Mouse (Mus musculus) hindbrain, embryonic 16.5 days (tissue): Measurements from ENCODE around the gene Cd82. TPM values are rescaled to one million over a fixed set of nuclear protein-coding genes. Genes with fewer than 3 reads are reported as not detected.

Experiments
- microRNA-seq: library from miRNA; unstranded; fragments of <30 nt; microRNA quantifications from one replicate; pipeline ENCODE4, GENCODE M21; 2017
- polyA plus RNA-seq: library from polyadenylated mRNA; unstranded; fragments of >200 nt; fragmentation: Nextera tagmentation; extraction: Ambion mirVana; gene quantifications from 2 replicates; pipeline ENCODE4 v1.2.1, GENCODE M21; 2015

The Cd82 gene
- polyA plus RNA-seq, 1 experiment from 2014 or later, result 24.5 TPM

Small RNA genes within 50 kb of the gene (microRNA-seq; reads per million reads assigned to microRNA genes)
- gene Mir7001, result not detected

Other genes with a start within 250 kb of the Cd82 start
- 15.7 and 24.2 TPM in 2 replicates for gene Tspan18, start 128.6 kb downstream of the Cd82 start, polyA plus RNA-seq
- gene Gm10803, start 97.4 kb upstream of the Cd82 start, polyA plus RNA-seq, result not detected in 2 replicates
- 0.60 and 0.64 TPM in 2 replicates for gene Alx4, start 179.2 kb upstream of the Cd82 start, polyA plus RNA-seq